Mouse (Mus musculus): ENCODE results near the gene Acr. TPM values are rescaled to one million over a fixed set of nuclear protein-coding genes. Genes with fewer than 3 reads are reported as not detected.

Gene Acr
- 0.79 and 1.1 TPM in 2 replicates for polyA plus RNA-seq (2012; rRNA removed)

DNA sequence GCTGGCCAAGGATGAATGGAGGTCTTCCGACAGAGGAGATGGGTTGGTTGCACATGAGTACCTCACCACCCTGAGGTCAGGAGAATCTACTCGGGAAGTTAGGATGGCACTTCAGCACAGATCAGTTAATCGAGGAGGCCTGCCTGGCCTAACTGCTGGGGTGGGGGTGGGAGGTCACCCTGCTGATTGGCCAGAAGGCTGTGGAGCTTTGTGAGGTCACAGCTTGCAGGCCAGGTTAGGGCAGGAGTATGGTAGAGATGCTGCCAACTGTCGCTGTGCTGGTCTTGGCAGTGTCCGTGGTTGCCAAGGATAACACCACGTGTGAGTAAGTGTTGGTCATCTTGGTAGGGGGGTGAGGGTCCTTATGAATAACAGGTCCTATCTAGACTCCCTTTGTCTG is at the start of gene Acr:
TSS of gene Acr (plus strand) at position 213 of the 400 bp plus-strand sequence.
- TF ChIP-seq POLR2A (IDR thresholded peaks at IDR 0.05; ENCODE audit: low read depth, low read length) (no peak), CTCF (IDR thresholded peaks at IDR 0.05; ENCODE audit: extremely low read depth, insufficient read depth, insufficient read length, insufficient replicate concordance) (no peak)
- Histone ChIP-seq H3K4me3 (ENCODE audit: extremely low read depth, insufficient read depth, insufficient read length) (no peak within 1 kb of the TSS), H3K27me3 (ENCODE audit: control insufficient read depth, insufficient read depth, low read length) (no peaks in the 10 kb centered on the region), H3K27ac (ENCODE audit: insufficient read depth, low read length) (no peak within 1 kb of the TSS), H3K4me1 (ENCODE audit: control insufficient read depth, insufficient read depth, insufficient read length) (no peaks in the 10 kb centered on the region), H3K36me3 (ENCODE audit: control insufficient read depth, insufficient read depth, low read length) (no peaks in the 10 kb centered on the region)
- 91% methylated on average over 6 of the region's 6 CpGs for WGBS
- no peak for DNase-seq (ENCODE audit: low read depth in 1 of 2, low spot score in 2 of 2)

- H3K27ac ChIP-seq (ENCODE audit: insufficient read depth, low read length) = no peak overlapping the region
- WGBS = 90% methylated on average over 7 of the region's 7 CpGs
- no peaks in the 10 kb centered on the region for H3K4me1 ChIP-seq (ENCODE audit: control insufficient read depth, insufficient read depth, insufficient read length)
- TF ChIP-seq CTCF (IDR thresholded peaks at IDR 0.05; ENCODE audit: extremely low read depth, insufficient read depth, insufficient read length, insufficient replicate concordance) (no peak), POLR2A (IDR thresholded peaks at IDR 0.05; ENCODE audit: low read depth, low read length) (no peak)
- H3K27me3 ChIP-seq (ENCODE audit: control insufficient read depth, insufficient read depth, low read length) = no peaks in the 10 kb centered on the region
- no peak overlapping the region for H3K4me3 ChIP-seq (ENCODE audit: extremely low read depth, insufficient read depth, insufficient read length)
- H3K36me3 ChIP-seq (ENCODE audit: control insufficient read depth, insufficient read depth, low read length) = no peaks in the 10 kb centered on the region
- DNase-seq (ENCODE audit: low read depth in 1 of 2, low spot score in 2 of 2) = no peak
Observed at GRCm38 (mm10) chr15:89521951-89522350, 46.2 kb upstream of the Acr start.

- no peak for DNase-seq (ENCODE audit: low read depth in 1 of 2, low spot score in 2 of 2)
- no peaks in the 10 kb centered on the region for H3K36me3 ChIP-seq (ENCODE audit: control insufficient read depth, insufficient read depth, low read length)
- H3K27ac ChIP-seq (ENCODE audit: insufficient read depth, low read length) = no peak overlapping the region
- no peaks in the 10 kb centered on the region for H3K4me1 ChIP-seq (ENCODE audit: control insufficient read depth, insufficient read depth, insufficient read length)
- TF ChIP-seq CTCF (IDR thresholded peaks at IDR 0.05; ENCODE audit: extremely low read depth, insufficient read depth, insufficient read length, insufficient replicate concordance) = no peak
- TF ChIP-seq POLR2A (IDR thresholded peaks at IDR 0.05; ENCODE audit: low read depth, low read length) = no peak
- H3K4me3 ChIP-seq (ENCODE audit: extremely low read depth, insufficient read depth, insufficient read length) = no peak overlapping the region
- no peaks in the 10 kb centered on the region for H3K27me3 ChIP-seq (ENCODE audit: control insufficient read depth, insufficient read depth, low read length)
- WGBS = 80% methylated on average over 10 of the region's 10 CpGs
Observed at GRCm38 (mm10) chr15:89522566-89523282, 45.4 kb upstream of the Acr start.

DNA sequence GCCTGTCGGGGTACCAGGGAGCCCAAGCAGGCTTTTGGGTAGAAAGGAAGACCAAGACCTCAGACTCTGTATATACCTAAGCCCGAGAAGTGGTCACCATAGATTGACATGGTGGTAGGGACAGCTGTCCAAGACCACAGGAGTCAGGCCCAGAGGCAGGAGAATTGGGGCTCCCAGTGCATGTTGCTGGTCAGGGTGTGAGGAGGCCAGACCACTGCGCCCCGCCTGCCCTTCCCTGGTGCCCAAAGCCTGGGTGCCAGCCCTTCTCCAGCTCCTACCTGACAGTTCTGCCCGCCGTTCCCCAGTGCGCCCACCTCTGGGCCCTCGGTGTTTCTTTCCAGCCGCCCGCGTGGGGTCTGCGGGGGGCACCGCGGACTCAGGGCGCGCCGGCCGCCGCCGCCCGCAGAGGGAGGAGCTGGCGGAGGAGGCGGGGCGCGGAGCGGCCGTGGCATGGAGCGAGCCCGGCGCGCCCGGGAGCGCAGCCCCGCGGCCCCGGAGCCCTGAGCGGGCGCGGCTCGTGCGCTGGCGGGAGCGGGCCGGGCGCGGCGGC is 44.8 kb upstream of the Acr start:
- Histone ChIP-seq H3K27ac (ENCODE audit: insufficient read depth, low read length) (no peak overlapping the region), H3K4me3 (ENCODE audit: extremely low read depth, insufficient read depth, insufficient read length) (no peak overlapping the region), H3K4me1 (ENCODE audit: control insufficient read depth, insufficient read depth, insufficient read length) (no peaks in the 10 kb centered on the region), H3K27me3 (ENCODE audit: control insufficient read depth, insufficient read depth, low read length) (no peaks in the 10 kb centered on the region), H3K36me3 (ENCODE audit: control insufficient read depth, insufficient read depth, low read length) (no peaks in the 10 kb centered on the region)
- whole genome bisulfite sequencing = 83% methylated on average over 47 of the region's 47 CpGs
- no peak for TF ChIP-seq POLR2A (IDR thresholded peaks at IDR 0.05; ENCODE audit: low read depth, low read length)
- TF ChIP-seq CTCF (IDR thresholded peaks at IDR 0.05; ENCODE audit: extremely low read depth, insufficient read depth, insufficient read length, insufficient replicate concordance) = no peak
- DNase-seq (ENCODE audit: low read depth in 1 of 2, low spot score in 2 of 2) = no peak

GRCm38 (mm10) chr15:89524001-89524571 is 44.0 kb upstream of the Acr start:
- no peak overlapping the region for H3K4me3 ChIP-seq (ENCODE audit: extremely low read depth, insufficient read depth, insufficient read length)
- TF ChIP-seq POLR2A (IDR thresholded peaks at IDR 0.05; ENCODE audit: low read depth, low read length) (no peak), CTCF (IDR thresholded peaks at IDR 0.05; ENCODE audit: extremely low read depth, insufficient read depth, insufficient read length, insufficient replicate concordance) (no peak)

GRCm38 (mm10) chr15:89524611-89525415 is 43.3 kb upstream of the Acr start:
- Histone ChIP-seq H3K4me1 (ENCODE audit: control insufficient read depth, insufficient read depth, insufficient read length) (no peaks in the 10 kb centered on the region), H3K27ac (ENCODE audit: insufficient read depth, low read length) (no peak overlapping the region), H3K4me3 (ENCODE audit: extremely low read depth, insufficient read depth, insufficient read length) (no peak overlapping the region), H3K27me3 (ENCODE audit: control insufficient read depth, insufficient read depth, low read length) (no peaks in the 10 kb centered on the region), H3K36me3 (ENCODE audit: control insufficient read depth, insufficient read depth, low read length) (no peaks in the 10 kb centered on the region)
- DNase-seq (ENCODE audit: low read depth in 1 of 2, low spot score in 2 of 2) = no peak
- 94% methylated on average over 8 of the region's 8 CpGs for WGBS
- TF ChIP-seq CTCF (IDR thresholded peaks at IDR 0.05; ENCODE audit: extremely low read depth, insufficient read depth, insufficient read length, insufficient replicate concordance) (no peak), POLR2A (IDR thresholded peaks at IDR 0.05; ENCODE audit: low read depth, low read length) (no peak)

More at GRCm38 (mm10) chr15:89524001-89524571, 44.0 kb upstream of the Acr start:
- no peak overlapping the region for H3K27ac ChIP-seq (ENCODE audit: insufficient read depth, low read length)
- no peaks in the 10 kb centered on the region for H3K27me3 ChIP-seq (ENCODE audit: control insufficient read depth, insufficient read depth, low read length)
- no peaks in the 10 kb centered on the region for H3K36me3 ChIP-seq (ENCODE audit: control insufficient read depth, insufficient read depth, low read length)
- 91% methylated on average over 52 of the region's 52 CpGs for WGBS
- H3K4me1 ChIP-seq (ENCODE audit: control insufficient read depth, insufficient read depth, insufficient read length) = no peaks in the 10 kb centered on the region
- DNase-seq (ENCODE audit: low read depth in 1 of 2, low spot score in 2 of 2) = no peak

Measured in spleen, adult 2 months (tissue).